Mouse (Mus musculus): Measurements from ENCODE around the gene Grin1.
A peak's percentile ranks its signal among the peaks of the same experiment; 100 is the strongest.

Gene Grin1

GRCm38 (mm10) chr2:25318971-25319773 is at the start of gene Grin1:
Gene Grin1 (minus strand): TSS chr2:25319187.
- peak; percentile 91 for DNase-seq (ENCODE audit: low read depth, low spot score)

GRCm38 (mm10) chr2:25365091-25365761 is 46.2 kb upstream of the Grin1 start, which contains the start of gene Uap1l1:
Gene Uap1l1 (minus strand): TSS chr2:25365682.
- DNase-seq (ENCODE audit: low read depth, low spot score), result peak; percentile 13

- no peak for DNase-seq (ENCODE audit: low read depth, low spot score)
Measured at GRCm38 (mm10) chr2:25364761-25365090, 45.7 kb upstream of the Grin1 start.

GRCm38 (mm10) chr2:25364313-25364712 is 45.3 kb upstream of the Grin1 start:
- no peak for DNase-seq (ENCODE audit: low read depth, low spot score)

- no peak for DNase-seq (ENCODE audit: low read depth, low spot score)
Measured at GRCm38 (mm10) chr2:25363478-25364178, 44.6 kb upstream of the Grin1 start.

GRCm38 (mm10) chr2:25359848-25360247 is 40.9 kb upstream of the Grin1 start:
- DNase-seq (ENCODE audit: low read depth, low spot score), result no peak

GRCm38 (mm10) chr2:25356208-25357079 is 37.5 kb upstream of the Grin1 start, which contains the start of gene Dpp7:
Gene Dpp7 (minus strand): TSS chr2:25356359.
- peak; percentile 74 for DNase-seq (ENCODE audit: low read depth, low spot score)

- no peak for DNase-seq (ENCODE audit: low read depth, low spot score)
Measured at GRCm38 (mm10) chr2:25355419-25356066, 36.6 kb upstream of the Grin1 start.

GRCm38 (mm10) chr2:25354211-25354610 is 35.2 kb upstream of the Grin1 start:
- no peak for DNase-seq (ENCODE audit: low read depth, low spot score)

GRCm38 (mm10) chr2:25350701-25351100 is 31.7 kb upstream of the Grin1 start:
- DNase-seq (ENCODE audit: low read depth, low spot score), result no peak

- no peak for DNase-seq (ENCODE audit: low read depth, low spot score)
Measured at GRCm38 (mm10) chr2:25349499-25349898, 30.5 kb upstream of the Grin1 start.

- DNase-seq (ENCODE audit: low read depth, low spot score), result no peak
Measured at GRCm38 (mm10) chr2:25348162-25348561, 29.2 kb upstream of the Grin1 start.

GRCm38 (mm10) chr2:25338303-25338702 is 19.3 kb upstream of the Grin1 start:
- DNase-seq (ENCODE audit: low read depth, low spot score), result no peak

- no peak for DNase-seq (ENCODE audit: low read depth, low spot score)
Measured at GRCm38 (mm10) chr2:25333569-25333968, 14.6 kb upstream of the Grin1 start.

GRCm38 (mm10) chr2:25332286-25333160 is 13.5 kb upstream of the Grin1 start, which contains the start of gene Man1b1:
Gene Man1b1 (plus strand): TSS chr2:25332338.
- DNase-seq (ENCODE audit: low read depth, low spot score), result peak; percentile 98

- no peak for DNase-seq (ENCODE audit: low read depth, low spot score)
Measured at GRCm38 (mm10) chr2:25331470-25331869, 12.5 kb upstream of the Grin1 start.

- no peak for DNase-seq (ENCODE audit: low read depth, low spot score)
Measured at GRCm38 (mm10) chr2:25328440-25328839, 9.5 kb upstream of the Grin1 start.

GRCm38 (mm10) chr2:25326036-25326435 is 7.0 kb upstream of the Grin1 start:
- no peak for DNase-seq (ENCODE audit: low read depth, low spot score)

GRCm38 (mm10) chr2:25320084-25320483 is 1.1 kb upstream of the Grin1 start:
- DNase-seq (ENCODE audit: low read depth, low spot score), result no peak

Data from telencephalon, adult 2 months (tissue).